Mouse (Mus musculus): ENCODE measurements around the gene Col25a1.

DNA sequence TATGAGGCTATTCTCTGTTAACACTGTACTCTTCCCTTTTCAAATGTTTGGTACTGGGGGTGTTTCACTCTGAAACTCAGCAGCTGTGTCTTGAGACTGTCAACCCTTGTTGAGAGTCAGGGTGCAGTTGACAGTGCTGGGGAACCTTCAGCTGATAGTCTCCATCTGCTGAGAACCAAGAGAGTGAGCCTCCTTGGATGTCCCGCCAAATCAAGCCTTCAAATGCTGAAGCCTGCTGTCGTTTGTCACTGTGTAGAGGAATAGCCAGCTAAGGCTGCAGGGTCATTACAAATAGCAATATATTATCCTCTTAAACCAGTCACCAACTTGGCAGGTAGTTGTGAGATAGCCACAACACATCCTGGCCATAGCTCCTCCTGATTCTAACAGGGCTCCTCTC is 129.0 kb downstream of the Col25a1 start:
- TF ChIP-seq CTCF (IDR thresholded peaks at IDR 0.05) (no peak), EP300 (IDR thresholded peaks at IDR 0.05) (no peak)

All from lung, postnatal 0 days (tissue).